Mouse (Mus musculus) limb, embryonic 12.5 days (tissue): ENCODE data around the gene Ercc6. TPM values are rescaled to one million over a fixed set of nuclear protein-coding genes. Genes with fewer than 3 reads are reported as not detected.

Experiments used
- ATAC-seq: fragments of 200-750 bp; cut with Nextera tagmentation; 2 replicates; pipeline ENCODE4 v1.8.0; 2017; ENCODE audit warnings: low read depth, moderate TSS enrichment; ENCODE audit not compliant: insufficient number of reproducible peaks, insufficient read depth, low FRiP score, low TSS enrichment
- H3K27ac ChIP-seq: fragments of 300-500 bp; sonication (generic); 2 replicates; pipeline ENCODE4 v1.5.1; 2016; ENCODE audit warnings: mild to moderate bottlenecking, moderate library complexity
- H3K27me3 ChIP-seq: fragments of 300-500 bp; sonication (generic); 2 replicates; pipeline ENCODE4 v1.6.1; 2016; ENCODE audit warnings: mild to moderate bottlenecking, moderate library complexity
- H3K36me3 ChIP-seq: fragments of 300-500 bp; sonication (generic); 2 replicates; pipeline ENCODE4 v1.6.1; 2016; ENCODE audit warnings: mild to moderate bottlenecking, moderate library complexity
- H3K4me1 ChIP-seq: fragments of 300-500 bp; sonication (generic); replicated peaks from 2 replicates; pipeline ENCODE4 v1.6.1; 2016
- H3K4me2 ChIP-seq: fragments of 300-500 bp; sonication (generic); 2 replicates; pipeline ENCODE4 v1.6.1; 2016; ENCODE audit warnings: mild to moderate bottlenecking, moderate library complexity
- H3K4me3 ChIP-seq: fragments of 300-500 bp; sonication (generic); replicated peaks from 2 replicates; pipeline ENCODE4 v1.5.1; 2016; ENCODE audit warnings: mild to moderate bottlenecking
- H3K9ac ChIP-seq: fragments of 300-500 bp; sonication (generic); replicated peaks from 2 replicates; pipeline ENCODE4 v1.6.1; 2016; ENCODE audit warnings: mild to moderate bottlenecking, moderate library complexity
- H3K9me3 ChIP-seq: fragments of 300-500 bp; sonication (generic); 2 replicates; pipeline ENCODE4 v1.6.1; 2016; ENCODE audit warnings: mild to moderate bottlenecking, moderate library complexity
- WGBS: fragments of 180-500 bp; shearing (Covaris S2); methylation state at CpG from one replicate; pipeline ENCODE4 v1.1.7; 2016; 5-methylcytosine and 5-hydroxymethylcytosine counted together
- polyA plus RNA-seq: library from polyadenylated mRNA; unstranded; fragments of >200 nt; fragmentation: Nextera tagmentation; extraction: Ambion mirVana; gene quantifications from 2 replicates; pipeline ENCODE4 v1.2.1, GENCODE M21; 2016

Ercc6 gene
- polyA plus RNA-seq, 1 experiment from 2014 or later = 27.6 TPM

GRCm38 (mm10) chr14:32617253-32617652, 103.9 kb downstream of the Ercc6 start:
- Histone ChIP-seq H3K4me1 (no peaks in the 10 kb centered on the region; the same call in 1 of the 2 replicates), H3K27me3 (no peaks in the 10 kb centered on the region; the same call in 1 of the 2 replicates), H3K27ac (no peak overlapping the region), H3K4me2 (no peak overlapping the region), H3K4me3 (no peak overlapping the region), H3K9ac (no peak overlapping the region), H3K36me3 (no peaks in the 10 kb centered on the region), H3K9me3 (no peaks in the 10 kb centered on the region)
- no peak for ATAC-seq
- 92% methylated on average over 5 of the region's 5 CpGs for WGBS

GRCm38 (mm10) chr14:32624245-32624644, 110.9 kb downstream of the Ercc6 start:
- H3K27ac ChIP-seq = no peak overlapping the region
- no peak overlapping the region for H3K9ac ChIP-seq
- H3K27me3 ChIP-seq = no peaks in the 10 kb centered on the region
- H3K9me3 ChIP-seq = no peaks in the 10 kb centered on the region
- no peak for ATAC-seq
- no peak overlapping the region for H3K4me3 ChIP-seq
- 90% methylated on average over 3 of the region's 3 CpGs for WGBS
- H3K4me1 ChIP-seq = no peaks in the 10 kb centered on the region
- H3K4me2 ChIP-seq = no peak overlapping the region
- H3K36me3 ChIP-seq = no peaks in the 10 kb centered on the region

- Histone ChIP-seq H3K4me2 (no peak overlapping the region), H3K36me3 (no peaks in the 10 kb centered on the region), H3K9ac (no peak overlapping the region), H3K4me3 (no peak overlapping the region), H3K9me3 (no peaks in the 10 kb centered on the region), H3K4me1 (no peaks in the 10 kb centered on the region), H3K27ac (no peak overlapping the region), H3K27me3 (no peaks in the 10 kb centered on the region)
- WGBS = 87% methylated on average over 7 of the region's 7 CpGs
- ATAC-seq = no peak
Measured at GRCm38 (mm10) chr14:32624811-32625210, 111.5 kb downstream of the Ercc6 start.

- no peaks in the 10 kb centered on the region for H3K27me3 ChIP-seq
- 47% methylated on average over 2 of the region's 2 CpGs for WGBS
- H3K9me3 ChIP-seq = no peaks in the 10 kb centered on the region
- no peak for ATAC-seq
- H3K4me1 ChIP-seq = no peaks in the 10 kb centered on the region
- H3K4me2 ChIP-seq = no peak overlapping the region
- H3K4me3 ChIP-seq = no peak overlapping the region
- H3K36me3 ChIP-seq = no peaks in the 10 kb centered on the region
- no peak overlapping the region for H3K27ac ChIP-seq
- no peak overlapping the region for H3K9ac ChIP-seq
Measured at GRCm38 (mm10) chr14:32627271-32627670, 114.0 kb downstream of the Ercc6 start.

- H3K9ac ChIP-seq = no peak overlapping the region
- H3K27me3 ChIP-seq = no peaks in the 10 kb centered on the region
- 40% methylated on average over 10 of the region's 10 CpGs for WGBS
- H3K4me3 ChIP-seq = no peak overlapping the region
- H3K4me1 ChIP-seq = no peaks in the 10 kb centered on the region
- H3K9me3 ChIP-seq = no peaks in the 10 kb centered on the region
- H3K4me2 ChIP-seq = peak overlapping the region; percentile 13; the same call in 1 of the 2 replicates
- no peak for ATAC-seq
- H3K27ac ChIP-seq = no peak overlapping the region
- no peaks in the 10 kb centered on the region for H3K36me3 ChIP-seq
Measured at GRCm38 (mm10) chr14:32628584-32628983, 115.3 kb downstream of the Ercc6 start.

Other genes starting within 250 kb of the Ercc6 start
- gene Ogdhl, start 191.5 kb upstream of the Ercc6 start, polyA plus RNA-seq = 17.2 and 19.1 TPM in 2 replicates
- not detected in 2 replicates for gene 1700024G13Rik, start 125.1 kb upstream of the Ercc6 start, polyA plus RNA-seq
- not detected in 2 replicates for gene Slc18a3, start 48.7 kb upstream of the Ercc6 start, polyA plus RNA-seq
- not detected in 2 replicates for gene Chat, start 47.5 kb upstream of the Ercc6 start, polyA plus RNA-seq
- 0.59 TPM in 1 of 2 replicates, not detected in the other for gene Prrxl1, start 85.9 kb downstream of the Ercc6 start, polyA plus RNA-seq
- gene 3425401B19Rik, start 171.8 kb downstream of the Ercc6 start, polyA plus RNA-seq = 0.56 and 1.4 TPM in 2 replicates